Mouse (Mus musculus): ENCODE results near the gene Akap8l. TPM values are rescaled to one million over a fixed set of nuclear protein-coding genes. Genes with fewer than 3 reads are reported as not detected.

The Akap8l gene
- polyA plus RNA-seq, 1 experiment from 2014 or later = 78.9 TPM

GRCm38 (mm10) chr17:32382576-32382975, 32.2 kb upstream of the Akap8l start:
- Histone ChIP-seq H3K36me3 (ENCODE audit: control insufficient read depth, insufficient read depth, low read length) (no peaks in the 10 kb centered on the region), H3K4me2 (ENCODE audit: low read depth, low read length) (no peak overlapping the region), H3K9ac (ENCODE audit: low read length) (no peak overlapping the region), H3K27ac (ENCODE audit: low read length) (no peak overlapping the region), H3K4me3 (replicated peaks; ENCODE audit: low read length) (no peak overlapping the region), H3K4me1 (ENCODE audit: control insufficient read depth, insufficient read depth, low read length) (no peaks in the 10 kb centered on the region), H3K9me3 (replicated peaks; ENCODE audit: control insufficient read depth, low read length) (no peaks in the 10 kb centered on the region), H3K27me3 (ENCODE audit: control insufficient read depth, insufficient read depth, low read length) (no peaks in the 10 kb centered on the region)
- ATAC-seq (ENCODE audit: insufficient read depth, low FRiP score) = no peak
- 93% methylated on average over 7 of the region's 7 CpGs for WGBS

- no peak overlapping the region for H3K4me3 ChIP-seq (replicated peaks; ENCODE audit: low read length)
- H3K27me3 ChIP-seq (ENCODE audit: control insufficient read depth, insufficient read depth, low read length) = no peaks in the 10 kb centered on the region
- no peaks in the 10 kb centered on the region for H3K9me3 ChIP-seq (replicated peaks; ENCODE audit: control insufficient read depth, low read length)
- ATAC-seq (ENCODE audit: insufficient read depth, low FRiP score) = no peak
- no peak overlapping the region for H3K4me2 ChIP-seq (ENCODE audit: low read depth, low read length)
- 68% methylated on average over 2 of the region's 2 CpGs for WGBS
- no peak overlapping the region for H3K9ac ChIP-seq (ENCODE audit: low read length)
- H3K4me1 ChIP-seq (ENCODE audit: control insufficient read depth, insufficient read depth, low read length) = no peaks in the 10 kb centered on the region
- no peak overlapping the region for H3K27ac ChIP-seq (ENCODE audit: low read length)
- no peaks in the 10 kb centered on the region for H3K36me3 ChIP-seq (ENCODE audit: control insufficient read depth, insufficient read depth, low read length)
Measured at GRCm38 (mm10) chr17:32378786-32379185, 28.4 kb upstream of the Akap8l start.

- Histone ChIP-seq H3K27ac (ENCODE audit: low read length) (no peak overlapping the region), H3K4me3 (replicated peaks; ENCODE audit: low read length) (no peak overlapping the region), H3K9me3 (replicated peaks; ENCODE audit: control insufficient read depth, low read length) (no peaks in the 10 kb centered on the region), H3K27me3 (ENCODE audit: control insufficient read depth, insufficient read depth, low read length) (no peaks in the 10 kb centered on the region), H3K9ac (ENCODE audit: low read length) (no peak overlapping the region), H3K4me2 (ENCODE audit: low read depth, low read length) (no peak overlapping the region), H3K4me1 (ENCODE audit: control insufficient read depth, insufficient read depth, low read length) (no peaks in the 10 kb centered on the region), H3K36me3 (ENCODE audit: control insufficient read depth, insufficient read depth, low read length) (no peaks in the 10 kb centered on the region)
- WGBS = 77% methylated on average over 9 of the region's 9 CpGs
- ATAC-seq (ENCODE audit: insufficient read depth, low FRiP score) = no peak
Measured at GRCm38 (mm10) chr17:32377137-32377536, 26.7 kb upstream of the Akap8l start.

- Histone ChIP-seq H3K9me3 (replicated peaks; ENCODE audit: control insufficient read depth, low read length) (no peaks in the 10 kb centered on the region), H3K4me2 (ENCODE audit: low read depth, low read length) (no peak overlapping the region), H3K4me1 (ENCODE audit: control insufficient read depth, insufficient read depth, low read length) (no peaks in the 10 kb centered on the region), H3K27ac (ENCODE audit: low read length) (no peak overlapping the region), H3K4me3 (replicated peaks; ENCODE audit: low read length) (no peak overlapping the region), H3K36me3 (ENCODE audit: control insufficient read depth, insufficient read depth, low read length) (no peaks in the 10 kb centered on the region), H3K27me3 (ENCODE audit: control insufficient read depth, insufficient read depth, low read length) (no peaks in the 10 kb centered on the region), H3K9ac (ENCODE audit: low read length) (no peak overlapping the region)
- WGBS = 81% methylated on average over 15 of the region's 15 CpGs
- no peak for ATAC-seq (ENCODE audit: insufficient read depth, low FRiP score)
Measured at GRCm38 (mm10) chr17:32376475-32376874, 26.1 kb upstream of the Akap8l start.

- WGBS = 16% methylated on average over 11 of the region's 17 CpGs
- H3K36me3 ChIP-seq (ENCODE audit: control insufficient read depth, insufficient read depth, low read length) = no peaks in the 10 kb centered on the region
- no peaks in the 10 kb centered on the region for H3K27me3 ChIP-seq (ENCODE audit: control insufficient read depth, insufficient read depth, low read length)
- H3K4me2 ChIP-seq (ENCODE audit: low read depth, low read length) = peak overlapping the region; percentile 51
- peak overlapping the region; percentile 65 for H3K27ac ChIP-seq (ENCODE audit: low read length)
- peak overlapping the region; percentile 45 for H3K4me3 ChIP-seq (replicated peaks; ENCODE audit: low read length)
- peak overlapping the region; percentile 60 for H3K9ac ChIP-seq (ENCODE audit: low read length)
- ATAC-seq (ENCODE audit: insufficient read depth, low FRiP score) = peak; percentile 56; the same call in 1 of the 2 replicates
- H3K4me1 ChIP-seq (ENCODE audit: control insufficient read depth, insufficient read depth, low read length) = peaks cover 5% of the 10 kb centered on the region
- H3K9me3 ChIP-seq (replicated peaks; ENCODE audit: control insufficient read depth, low read length) = no peaks in the 10 kb centered on the region
Measured at GRCm38 (mm10) chr17:32368991-32369578, 18.7 kb upstream of the Akap8l start.

GRCm38 (mm10) chr17:32367706-32368105, 17.3 kb upstream of the Akap8l start:
- WGBS = 88% methylated on average over 11 of the region's 11 CpGs
- no peaks in the 10 kb centered on the region for H3K27me3 ChIP-seq (ENCODE audit: control insufficient read depth, insufficient read depth, low read length)
- no peak overlapping the region for H3K9ac ChIP-seq (ENCODE audit: low read length)
- no peak overlapping the region for H3K27ac ChIP-seq (ENCODE audit: low read length)
- no peaks in the 10 kb centered on the region for H3K36me3 ChIP-seq (ENCODE audit: control insufficient read depth, insufficient read depth, low read length)
- no peaks in the 10 kb centered on the region for H3K9me3 ChIP-seq (replicated peaks; ENCODE audit: control insufficient read depth, low read length)
- peaks cover 15% of the 10 kb centered on the region for H3K4me1 ChIP-seq (ENCODE audit: control insufficient read depth, insufficient read depth, low read length)
- H3K4me2 ChIP-seq (ENCODE audit: low read depth, low read length) = no peak overlapping the region
- ATAC-seq (ENCODE audit: insufficient read depth, low FRiP score) = no peak
- H3K4me3 ChIP-seq (replicated peaks; ENCODE audit: low read length) = no peak overlapping the region

GRCm38 (mm10) chr17:32365296-32365695, 14.9 kb upstream of the Akap8l start:
- H3K27me3 ChIP-seq (ENCODE audit: control insufficient read depth, insufficient read depth, low read length) = no peaks in the 10 kb centered on the region
- peaks cover 22% of the 10 kb centered on the region for H3K4me1 ChIP-seq (ENCODE audit: control insufficient read depth, insufficient read depth, low read length)
- H3K4me3 ChIP-seq (replicated peaks; ENCODE audit: low read length) = no peak overlapping the region
- no peaks in the 10 kb centered on the region for H3K9me3 ChIP-seq (replicated peaks; ENCODE audit: control insufficient read depth, low read length)
- no peak for ATAC-seq (ENCODE audit: insufficient read depth, low FRiP score)
- H3K4me2 ChIP-seq (ENCODE audit: low read depth, low read length) = 0 out of 2 replicates have a peak overlapping the region, but pooled peaks have one; percentile 73
- no peak overlapping the region for H3K27ac ChIP-seq (ENCODE audit: low read length)
- 30% methylated on average over 1 of the region's 1 CpGs for WGBS
- 0 out of 2 replicates have a peak, but pooled peaks cover 5% of the 10 kb centered on the region for H3K36me3 ChIP-seq (ENCODE audit: control insufficient read depth, insufficient read depth, low read length)
- no peak overlapping the region for H3K9ac ChIP-seq (ENCODE audit: low read length)

GRCm38 (mm10) chr17:32364850-32365249, 14.4 kb upstream of the Akap8l start:
- H3K36me3 ChIP-seq (ENCODE audit: control insufficient read depth, insufficient read depth, low read length) = 0 out of 2 replicates have a peak, but pooled peaks cover 5% of the 10 kb centered on the region
- H3K4me1 ChIP-seq (ENCODE audit: control insufficient read depth, insufficient read depth, low read length) = peaks cover 22% of the 10 kb centered on the region
- peak overlapping the region; percentile 73 for H3K4me2 ChIP-seq (ENCODE audit: low read depth, low read length)
- peak overlapping the region; percentile 85 for H3K27ac ChIP-seq (ENCODE audit: low read length)
- H3K27me3 ChIP-seq (ENCODE audit: control insufficient read depth, insufficient read depth, low read length) = no peaks in the 10 kb centered on the region
- H3K9me3 ChIP-seq (replicated peaks; ENCODE audit: control insufficient read depth, low read length) = no peaks in the 10 kb centered on the region
- no peak for ATAC-seq (ENCODE audit: insufficient read depth, low FRiP score)
- peak overlapping the region; percentile 96 for H3K4me3 ChIP-seq (replicated peaks; ENCODE audit: low read length)
- H3K9ac ChIP-seq (ENCODE audit: low read length) = peak overlapping the region; percentile 60
- 50% methylated on average over 5 of the region's 5 CpGs for WGBS

GRCm38 (mm10) chr17:32364331-32364730, 13.9 kb upstream of the Akap8l start:
- Histone ChIP-seq H3K27ac (ENCODE audit: low read length) (peak overlapping the region; percentile 85), H3K27me3 (ENCODE audit: control insufficient read depth, insufficient read depth, low read length) (no peaks in the 10 kb centered on the region), H3K4me1 (ENCODE audit: control insufficient read depth, insufficient read depth, low read length) (peaks cover 22% of the 10 kb centered on the region), H3K4me2 (ENCODE audit: low read depth, low read length) (peak overlapping the region; percentile 73), H3K36me3 (ENCODE audit: control insufficient read depth, insufficient read depth, low read length) (0 out of 2 replicates have a peak, but pooled peaks cover 5% of the 10 kb centered on the region), H3K9me3 (replicated peaks; ENCODE audit: control insufficient read depth, low read length) (no peaks in the 10 kb centered on the region), H3K9ac (ENCODE audit: low read length) (peak overlapping the region; percentile 97), H3K4me3 (replicated peaks; ENCODE audit: low read length) (peak overlapping the region; percentile 96)
- peak; percentile 93 for ATAC-seq (ENCODE audit: insufficient read depth, low FRiP score)
- WGBS = under 1% methylated on average over 38 of the region's 47 CpGs

Data from stomach, embryonic 16.5 days (tissue).